Mouse (Mus musculus): ENCODE measurements around the gene Hint2. TPM values are rescaled to one million over a fixed set of nuclear protein-coding genes. Genes with fewer than 3 reads are reported as not detected.

The Hint2 gene
- total RNA-seq, 2 experiments from 2014 or later, result 30.9 to 33.5 TPM

GRCm38 (mm10) chr4:43631046-43631955, 25.0 kb downstream of the Hint2 start, which contains the start of gene Npr2:
Gene Npr2, plus strand, starts transcription at chr4:43631935.
- peak; percentile 38 to 44 for DNase-seq (ENCODE audit: extremely low spot score in 1 of 2, low spot score in 2 of 2)
- peak within 1 kb of the TSS; percentile 88 for H3K27ac ChIP-seq
- peak within 1 kb of the TSS; percentile 78 for H3K4me3 ChIP-seq
- no peak for TF ChIP-seq CTCF (IDR thresholded peaks at IDR 0.05)
- intact Hi-C loops (cut with DNase I), result loop anchor here (1.0 to 2.0 kb wide), 2 partner anchors 37 to 230 kb away; partner anchors contain the start of gene Tmem8b

- no peak for TF ChIP-seq CTCF (IDR thresholded peaks at IDR 0.05)
- intact Hi-C loops (cut with DNase I), result loop anchor here (1.0 to 2.0 kb wide), 4 partner anchors 26 to 230 kb away; partner anchors contain the start of genes Hint2 and Tmem8b
- DNase-seq (ENCODE audit: extremely low spot score in 1 of 2, low spot score in 2 of 2), result no peak
- peak overlapping the region; percentile 78 for H3K4me3 ChIP-seq
- H3K27ac ChIP-seq, result peak overlapping the region; percentile 71
Measured at GRCm38 (mm10) chr4:43630671-43631045, 25.6 kb downstream of the Hint2 start.

- intact Hi-C loops (cut with DNase I), result loop anchor here (1.0 to 2.0 kb wide), 3 partner anchors 26 to 231 kb away; partner anchors contain the start of gene Hint2
- Histone ChIP-seq H3K4me3 (no peak overlapping the region), H3K27ac (peak overlapping the region; percentile 71; the same call in 1 of the 2 replicates)
Measured at GRCm38 (mm10) chr4:43630030-43630581, 26.2 kb downstream of the Hint2 start.

GRCm38 (mm10) chr4:43629106-43629817, 27.0 kb downstream of the Hint2 start:
- TF ChIP-seq CTCF (IDR thresholded peaks at IDR 0.05), result no peak
- Histone ChIP-seq H3K27ac (no peak overlapping the region), H3K4me3 (no peak overlapping the region)
- intact Hi-C loops (cut with DNase I), result no loop called here
- no peak for DNase-seq (ENCODE audit: extremely low spot score in 1 of 2, low spot score in 2 of 2)

More at GRCm38 (mm10) chr4:43630030-43630581, 26.2 kb downstream of the Hint2 start:
- peak; percentile 89 for TF ChIP-seq CTCF (IDR thresholded peaks at IDR 0.05)
- DNase-seq (ENCODE audit: extremely low spot score in 1 of 2, low spot score in 2 of 2), result peak; percentile 74 to 86

GRCm38 (mm10) chr4:43620146-43620778, 36.0 kb downstream of the Hint2 start:
- TF ChIP-seq CTCF (IDR thresholded peaks at IDR 0.05), result no peak
- H3K4me3 ChIP-seq, result no peak overlapping the region
- intact Hi-C loops (cut with DNase I), result no loop called here
- no peak overlapping the region for H3K27ac ChIP-seq
- no peak for DNase-seq (ENCODE audit: extremely low spot score in 1 of 2, low spot score in 2 of 2)

- Histone ChIP-seq H3K4me3 (no peak overlapping the region), H3K27ac (no peak overlapping the region)
- intact Hi-C loops (cut with DNase I), result no loop called here
- no peak for TF ChIP-seq CTCF (IDR thresholded peaks at IDR 0.05)
- DNase-seq (ENCODE audit: extremely low spot score in 1 of 2, low spot score in 2 of 2), result no peak
Measured at GRCm38 (mm10) chr4:43613060-43613730, 43.1 kb downstream of the Hint2 start.

GRCm38 (mm10) chr4:43612534-43612933, 43.7 kb downstream of the Hint2 start:
- intact Hi-C loops (cut with DNase I), result no loop called here
- TF ChIP-seq CTCF (IDR thresholded peaks at IDR 0.05), result no peak
- no peak for DNase-seq (ENCODE audit: extremely low spot score in 1 of 2, low spot score in 2 of 2)
- no peak overlapping the region for H3K4me3 ChIP-seq
- no peak overlapping the region for H3K27ac ChIP-seq

GRCm38 (mm10) chr4:43604751-43605685, 51.2 kb downstream of the Hint2 start:
- intact Hi-C loops (cut with DNase I), result no loop called here
- H3K27ac ChIP-seq, result no peak overlapping the region
- no peak for TF ChIP-seq CTCF (IDR thresholded peaks at IDR 0.05)
- H3K4me3 ChIP-seq, result no peak overlapping the region
- DNase-seq (ENCODE audit: extremely low spot score in 1 of 2, low spot score in 2 of 2), result no peak

Small RNAs within 50 kb of the gene (microRNA-seq; reads per million reads assigned to microRNA genes)
- 0 to 0.72 reads per million in 2 experiments for gene Gm25262

Other genes starting within 250 kb of the Hint2 start
- gene Fam166b, start 227.3 kb downstream of the Hint2 start, total RNA-seq (2021), result 1 to 10 TPM in 1 of 2 experiments, under 1 TPM in 1; 0.68 to 1.3 TPM
- gene Tesk1, start 214.5 kb downstream of the Hint2 start, total RNA-seq (2021), result 100 to 1,000 TPM; 102 to 103 TPM
- 1 to 10 TPM; 1.1 to 1.4 TPM for gene Cd72, start 201.8 kb downstream of the Hint2 start, total RNA-seq (2021)
- gene Sit1, start 172.7 kb downstream of the Hint2 start, total RNA-seq (2021), result not detected
- gene Ccdc107, start 163.6 kb downstream of the Hint2 start, total RNA-seq (2021), result 10 to 100 TPM; 28.1 to 31.8 TPM
- 1 to 10 TPM in 1 of 2 experiments, under 1 TPM in 1; 0.41 to 1.7 TPM for gene Arhgef39, start 156.8 kb downstream of the Hint2 start, total RNA-seq (2021)
- gene Car9, start 149.5 kb downstream of the Hint2 start, total RNA-seq (2021), result not detected
- 1 to 10 TPM; 7.0 to 8.8 TPM for gene Tpm2, start 132.7 kb downstream of the Hint2 start, total RNA-seq (2021)
- 10 to 100 TPM; 74.6 to 77.9 TPM for gene Creb3, start 94.1 kb downstream of the Hint2 start, total RNA-seq (2021)
- 10 to 100 TPM; 50.7 to 52.2 TPM for gene Tln1, start 93.8 kb downstream of the Hint2 start, total RNA-seq (2021)
- 10 to 100 TPM; 49.6 to 55.4 TPM for gene Rgp1, start 77.8 kb downstream of the Hint2 start, total RNA-seq (2021)
- 10 to 100 TPM; 69.2 to 70.6 TPM for gene Gba2, start 77.6 kb downstream of the Hint2 start, total RNA-seq (2021)
- gene Msmp, start 72.0 kb downstream of the Hint2 start, total RNA-seq (2021), result not detected
- gene Npr2, start 24.5 kb downstream of the Hint2 start, total RNA-seq (2021), result 10 to 100 TPM; 60.9 to 62.0 TPM
- gene Spag8, start 2.9 kb downstream of the Hint2 start, total RNA-seq (2021), result 1 to 10 TPM in 1 of 2 experiments, under 1 TPM in 1; 0.95 to 1.6 TPM
- gene Tmem8b, start 12.5 kb upstream of the Hint2 start, total RNA-seq (2021), result 10 to 100 TPM; 63.1 to 66.2 TPM
- gene Fam221b, start 12.7 kb upstream of the Hint2 start, total RNA-seq (2021), result 1 to 10 TPM; 1.8 to 2.2 TPM
- not detected for gene Olfr70, start 44.3 kb upstream of the Hint2 start, total RNA-seq (2021)
- gene Olfr71, start 53.8 kb upstream of the Hint2 start, total RNA-seq (2021), result not detected
- 1 to 10 TPM in 1 of 2 experiments, under 1 TPM in 1; 0.87 to 1.1 TPM for gene Hrct1, start 70.7 kb upstream of the Hint2 start, total RNA-seq (2021)
- gene Spaar, start 73.6 kb upstream of the Hint2 start, total RNA-seq (2021), result under 1 TPM; 0.63 to 1.00 TPM
- gene Olfr159, start 114.5 kb upstream of the Hint2 start, total RNA-seq (2021), result not detected
- not detected for gene Olfr156, start 167.4 kb upstream of the Hint2 start, total RNA-seq (2021)
- not detected for gene Olfr157, start 183.7 kb upstream of the Hint2 start, total RNA-seq (2021)
- not detected for gene Olfr155, start 195.1 kb upstream of the Hint2 start, total RNA-seq (2021)
- gene Reck, start 219.1 kb upstream of the Hint2 start, total RNA-seq (2021), result 1 to 10 TPM; 7.6 to 8.6 TPM